Mouse (Mus musculus): ENCODE results near the gene Cdyl2. TPM values are rescaled to one million over a fixed set of nuclear protein-coding genes. Genes with fewer than 3 reads are reported as not detected.

Cdyl2 gene
- polyA plus RNA-seq, 1 experiment from 2014 or later: 10.2 TPM

DNA sequence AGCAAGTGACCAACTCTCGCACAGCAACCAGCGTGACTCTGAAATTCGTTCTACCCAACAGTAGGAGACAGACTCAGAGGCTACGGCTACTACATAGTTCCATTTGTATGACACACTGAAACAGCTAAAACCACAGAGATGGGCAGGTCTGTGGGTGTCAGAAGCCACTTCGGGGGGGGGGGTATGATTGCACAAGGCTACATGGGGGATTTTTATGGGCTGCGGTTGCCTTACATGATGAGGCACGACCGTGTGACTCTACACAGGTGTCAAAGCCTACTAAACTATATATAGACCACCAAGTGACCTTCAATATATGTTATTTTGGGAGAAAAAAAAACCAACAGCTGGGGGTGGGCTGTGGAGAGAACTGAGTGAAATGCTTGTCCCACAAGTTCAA lies 96.8 kb downstream of the Cdyl2 start:
- Histone ChIP-seq H3K4me1 (ENCODE audit: control insufficient read depth, insufficient read depth, low read length) (no peaks in the 10 kb centered on the region), H3K4me2 (ENCODE audit: low read depth) (no peak overlapping the region), H3K27ac (ENCODE audit: low read depth, low read length) (no peak overlapping the region), H3K9me3 (ENCODE audit: control insufficient read depth, low read length) (no peaks in the 10 kb centered on the region), H3K27me3 (ENCODE audit: control insufficient read depth, insufficient read depth, low read length) (no peaks in the 10 kb centered on the region), H3K36me3 (ENCODE audit: control insufficient read depth, insufficient read depth, low read length) (no peaks in the 10 kb centered on the region), H3K4me3 (ENCODE audit: low read depth, low read length) (no peak overlapping the region), H3K9ac (ENCODE audit: low read length) (no peak overlapping the region)
- 89% methylated on average over 8 of the region's 8 CpGs for WGBS
- no peak for DNase-seq (ENCODE audit: low spot score)
- no peak for ATAC-seq (ENCODE audit: insufficient read depth, low FRiP score, low TSS enrichment)

DNA sequence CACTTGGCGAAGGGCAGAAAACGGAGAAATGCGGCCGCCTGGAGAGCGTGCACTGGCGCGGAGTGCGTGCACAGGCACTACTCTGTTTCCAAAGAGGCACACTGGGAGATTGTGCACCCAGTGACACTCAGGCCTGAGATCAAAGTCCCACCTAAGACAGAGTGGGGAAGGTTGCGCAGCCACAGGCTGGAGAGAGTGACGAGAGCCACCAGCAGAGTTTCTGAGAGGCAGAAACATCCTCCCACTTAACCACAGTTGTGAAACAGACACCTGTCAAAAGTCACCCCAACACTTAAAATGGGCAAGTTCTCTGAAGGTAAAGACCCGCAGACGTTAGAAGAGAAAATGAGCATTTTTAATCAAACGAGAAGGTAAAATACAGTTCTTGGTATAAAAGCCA lies 97.5 kb downstream of the Cdyl2 start:
- no peaks in the 10 kb centered on the region for H3K9me3 ChIP-seq (ENCODE audit: control insufficient read depth, low read length)
- H3K4me3 ChIP-seq (ENCODE audit: low read depth, low read length): no peak overlapping the region
- H3K27ac ChIP-seq (ENCODE audit: low read depth, low read length): no peak overlapping the region
- no peaks in the 10 kb centered on the region for H3K27me3 ChIP-seq (ENCODE audit: control insufficient read depth, insufficient read depth, low read length)
- H3K4me1 ChIP-seq (ENCODE audit: control insufficient read depth, insufficient read depth, low read length): no peaks in the 10 kb centered on the region
- DNase-seq (ENCODE audit: low spot score): no peak
- no peak overlapping the region for H3K4me2 ChIP-seq (ENCODE audit: low read depth)
- H3K9ac ChIP-seq (ENCODE audit: low read length): no peak overlapping the region
- WGBS: 92% methylated on average over 13 of the region's 13 CpGs
- no peak for ATAC-seq (ENCODE audit: insufficient read depth, low FRiP score, low TSS enrichment)
- H3K36me3 ChIP-seq (ENCODE audit: control insufficient read depth, insufficient read depth, low read length): no peaks in the 10 kb centered on the region

DNA sequence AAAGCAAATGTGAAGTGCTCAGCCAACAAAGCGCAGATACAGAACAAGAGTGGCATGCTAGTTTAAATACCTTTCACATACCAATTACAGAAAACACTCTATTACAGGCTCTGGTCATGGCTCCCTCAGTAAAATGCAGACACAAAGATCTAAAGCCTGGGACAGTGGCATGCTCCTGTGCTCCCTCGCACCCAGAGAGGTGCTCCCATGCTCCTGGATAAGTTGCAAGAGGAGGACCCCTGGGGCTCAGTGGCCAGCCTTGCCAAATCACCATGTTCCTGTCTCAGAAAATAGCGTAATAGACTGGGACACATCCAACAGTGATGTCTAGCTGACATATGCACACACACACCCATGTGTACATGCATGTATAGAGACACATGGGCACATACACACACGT lies 98.4 kb downstream of the Cdyl2 start:
- 86% methylated on average over 4 of the region's 4 CpGs for WGBS
- no peak for ATAC-seq (ENCODE audit: insufficient read depth, low FRiP score, low TSS enrichment)
- H3K4me2 ChIP-seq (ENCODE audit: low read depth): no peak overlapping the region
- no peaks in the 10 kb centered on the region for H3K27me3 ChIP-seq (ENCODE audit: control insufficient read depth, insufficient read depth, low read length)
- no peak for DNase-seq (ENCODE audit: low spot score)
- H3K36me3 ChIP-seq (ENCODE audit: control insufficient read depth, insufficient read depth, low read length): no peaks in the 10 kb centered on the region
- no peak overlapping the region for H3K9ac ChIP-seq (ENCODE audit: low read length)
- H3K4me3 ChIP-seq (ENCODE audit: low read depth, low read length): no peak overlapping the region
- H3K27ac ChIP-seq (ENCODE audit: low read depth, low read length): no peak overlapping the region
- no peaks in the 10 kb centered on the region for H3K9me3 ChIP-seq (ENCODE audit: control insufficient read depth, low read length)
- no peaks in the 10 kb centered on the region for H3K4me1 ChIP-seq (ENCODE audit: control insufficient read depth, insufficient read depth, low read length)

DNA sequence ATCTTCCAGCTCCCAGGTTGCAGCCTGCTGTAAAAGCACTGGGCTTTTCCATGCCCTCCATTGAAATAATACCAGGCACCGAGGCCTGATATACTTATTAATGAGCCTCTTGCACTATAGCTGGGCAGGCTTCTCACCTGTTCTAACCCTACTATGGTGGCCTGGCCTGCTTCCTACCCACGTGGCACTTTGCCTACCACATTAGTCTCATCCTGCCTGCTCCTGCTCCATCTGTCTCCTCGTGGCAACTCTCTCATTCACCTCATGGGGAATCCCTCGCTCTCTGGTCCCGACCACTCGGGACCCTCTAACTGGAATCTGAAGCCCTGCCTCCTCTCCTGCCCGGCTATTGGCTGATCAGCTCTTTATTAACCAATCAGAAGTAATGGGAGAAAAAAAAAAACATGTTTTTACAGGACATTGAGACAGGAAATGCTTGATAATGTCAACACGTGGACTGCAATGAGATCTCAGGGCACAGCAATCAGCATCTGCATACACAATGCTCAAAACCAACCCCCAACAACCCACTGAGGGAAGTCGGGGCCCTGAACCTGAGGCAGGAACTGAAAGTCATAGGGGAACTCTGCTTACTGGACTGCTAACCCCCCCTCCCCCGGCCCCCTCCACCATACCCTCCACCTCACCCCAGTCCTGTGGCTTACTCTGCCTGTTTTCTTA lies 99.2 kb downstream of the Cdyl2 start:
- no peak overlapping the region for H3K4me2 ChIP-seq (ENCODE audit: low read depth)
- DNase-seq (ENCODE audit: low spot score): no peak
- no peaks in the 10 kb centered on the region for H3K9me3 ChIP-seq (ENCODE audit: control insufficient read depth, low read length)
- ATAC-seq (ENCODE audit: insufficient read depth, low FRiP score, low TSS enrichment): no peak
- WGBS: 70% methylated on average over 10 of the region's 10 CpGs
- H3K36me3 ChIP-seq (ENCODE audit: control insufficient read depth, insufficient read depth, low read length): no peaks in the 10 kb centered on the region
- no peak overlapping the region for H3K4me3 ChIP-seq (ENCODE audit: low read depth, low read length)
- H3K27me3 ChIP-seq (ENCODE audit: control insufficient read depth, insufficient read depth, low read length): no peaks in the 10 kb centered on the region
- H3K27ac ChIP-seq (ENCODE audit: low read depth, low read length): no peak overlapping the region
- H3K4me1 ChIP-seq (ENCODE audit: control insufficient read depth, insufficient read depth, low read length): no peaks in the 10 kb centered on the region
- no peak overlapping the region for H3K9ac ChIP-seq (ENCODE audit: low read length)

DNA sequence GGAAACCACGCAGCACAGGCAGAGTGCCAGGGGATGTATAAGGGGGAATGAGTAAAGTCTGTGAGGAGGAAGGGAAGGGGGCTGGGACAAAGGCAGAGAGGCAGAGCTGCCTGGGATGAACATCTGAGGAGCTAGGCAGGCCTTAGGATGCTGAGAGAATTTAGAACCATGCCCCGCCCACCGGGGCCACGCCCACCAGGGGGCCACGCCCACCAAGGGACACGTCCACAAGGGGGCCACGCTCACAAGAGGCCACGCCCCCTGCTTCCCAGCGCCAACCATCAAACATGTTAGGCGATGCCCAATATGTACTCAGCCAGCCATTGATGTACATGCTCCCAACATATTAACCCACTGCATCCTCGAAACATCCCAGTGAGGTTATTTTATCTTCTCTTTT lies 102.7 kb downstream of the Cdyl2 start:
- Histone ChIP-seq H3K4me2 (ENCODE audit: low read depth) (no peak overlapping the region), H3K4me1 (ENCODE audit: control insufficient read depth, insufficient read depth, low read length) (no peaks in the 10 kb centered on the region), H3K36me3 (ENCODE audit: control insufficient read depth, insufficient read depth, low read length) (no peaks in the 10 kb centered on the region), H3K9me3 (ENCODE audit: control insufficient read depth, low read length) (no peaks in the 10 kb centered on the region), H3K27ac (ENCODE audit: low read depth, low read length) (no peak overlapping the region), H3K27me3 (ENCODE audit: control insufficient read depth, insufficient read depth, low read length) (no peaks in the 10 kb centered on the region), H3K9ac (ENCODE audit: low read length) (no peak overlapping the region), H3K4me3 (ENCODE audit: low read depth, low read length) (no peak overlapping the region)
- ATAC-seq (ENCODE audit: insufficient read depth, low FRiP score, low TSS enrichment): no peak
- WGBS: 41% methylated on average over 11 of the region's 11 CpGs
- DNase-seq (ENCODE audit: low spot score): no peak

DNA sequence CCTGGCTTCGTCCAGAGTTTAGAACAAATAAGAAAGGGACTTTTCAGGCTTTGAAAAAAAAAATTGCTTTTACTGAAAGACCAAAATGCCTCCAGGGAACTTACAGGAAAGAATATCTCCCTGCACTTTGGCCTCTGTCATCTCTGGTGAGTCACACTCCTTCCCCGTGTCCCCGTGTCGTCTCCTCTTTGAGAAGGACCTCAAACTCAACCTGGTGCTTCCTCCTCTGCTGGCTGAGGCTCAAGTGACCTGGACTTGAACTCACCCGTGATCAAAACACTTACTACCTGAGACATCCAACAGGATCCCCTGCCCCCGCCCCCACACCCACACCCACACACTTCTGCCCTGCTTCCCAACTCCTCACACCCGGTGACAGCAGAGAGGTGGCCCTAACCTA lies 103.8 kb downstream of the Cdyl2 start:
- WGBS: 79% methylated on average over 7 of the region's 7 CpGs
- H3K27ac ChIP-seq (ENCODE audit: low read depth, low read length): no peak overlapping the region
- DNase-seq (ENCODE audit: low spot score): no peak
- H3K36me3 ChIP-seq (ENCODE audit: control insufficient read depth, insufficient read depth, low read length): no peaks in the 10 kb centered on the region
- no peaks in the 10 kb centered on the region for H3K9me3 ChIP-seq (ENCODE audit: control insufficient read depth, low read length)
- no peak for ATAC-seq (ENCODE audit: insufficient read depth, low FRiP score, low TSS enrichment)
- H3K27me3 ChIP-seq (ENCODE audit: control insufficient read depth, insufficient read depth, low read length): no peaks in the 10 kb centered on the region
- no peaks in the 10 kb centered on the region for H3K4me1 ChIP-seq (ENCODE audit: control insufficient read depth, insufficient read depth, low read length)
- H3K4me2 ChIP-seq (ENCODE audit: low read depth): no peak overlapping the region
- H3K4me3 ChIP-seq (ENCODE audit: low read depth, low read length): no peak overlapping the region
- no peak overlapping the region for H3K9ac ChIP-seq (ENCODE audit: low read length)

DNA sequence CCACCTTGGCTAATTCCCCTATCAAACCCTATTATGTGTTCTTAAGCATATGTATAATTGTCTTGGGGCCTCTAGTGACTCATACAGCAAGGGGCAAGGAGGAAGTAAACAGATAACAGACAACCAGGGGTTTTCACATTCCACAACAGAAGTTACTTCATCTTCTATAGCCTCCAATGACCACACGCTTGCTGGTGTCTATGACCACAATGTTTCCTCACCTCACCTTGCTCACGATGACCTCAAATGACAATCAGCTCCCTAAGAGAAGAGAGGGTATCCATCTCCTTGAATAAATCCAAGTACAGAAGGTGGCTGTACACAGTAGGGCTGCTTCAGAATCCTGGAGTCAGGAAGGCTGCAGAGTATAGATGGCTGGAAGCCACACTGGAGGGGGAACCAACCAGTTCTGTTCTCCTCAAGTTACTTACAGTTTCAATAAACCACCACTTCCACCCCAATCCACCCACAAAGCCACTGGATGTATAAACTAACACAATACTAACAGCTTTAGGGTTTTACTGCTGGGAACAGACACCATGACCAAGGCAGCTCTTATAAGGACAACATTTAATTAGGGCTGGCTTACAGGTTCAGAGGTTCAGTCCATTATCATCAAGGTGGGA lies 104.8 kb downstream of the Cdyl2 start:
- Histone ChIP-seq H3K36me3 (ENCODE audit: control insufficient read depth, insufficient read depth, low read length) (no peaks in the 10 kb centered on the region), H3K4me3 (ENCODE audit: low read depth, low read length) (no peak overlapping the region), H3K4me2 (ENCODE audit: low read depth) (no peak overlapping the region), H3K9me3 (ENCODE audit: control insufficient read depth, low read length) (no peaks in the 10 kb centered on the region), H3K27ac (ENCODE audit: low read depth, low read length) (no peak overlapping the region), H3K9ac (ENCODE audit: low read length) (no peak overlapping the region), H3K4me1 (ENCODE audit: control insufficient read depth, insufficient read depth, low read length) (no peaks in the 10 kb centered on the region), H3K27me3 (ENCODE audit: control insufficient read depth, insufficient read depth, low read length) (no peaks in the 10 kb centered on the region)
- no peak for DNase-seq (ENCODE audit: low spot score)
- 97% methylated on average over 2 of the region's 2 CpGs for WGBS
- ATAC-seq (ENCODE audit: insufficient read depth, low FRiP score, low TSS enrichment): no peak

DNA sequence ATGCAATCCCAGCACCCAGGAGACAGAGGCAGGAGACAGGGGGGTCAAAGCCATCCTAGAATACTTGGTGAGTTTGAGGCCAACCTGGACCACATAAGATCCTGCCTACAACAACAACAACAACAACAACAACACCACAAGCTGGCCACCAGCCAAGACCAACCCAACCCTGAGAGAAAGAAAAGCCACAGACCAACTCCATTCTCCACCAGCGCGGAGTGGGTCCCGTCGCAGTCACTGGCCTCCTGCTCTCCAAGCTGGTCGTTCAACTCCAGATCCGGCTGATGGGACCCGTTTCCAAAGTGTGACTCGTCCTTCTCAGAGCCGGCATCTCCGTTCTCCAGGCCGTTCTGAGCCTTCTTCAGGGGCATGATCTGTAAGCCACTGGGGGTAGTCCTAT lies 109.2 kb downstream of the Cdyl2 start:
- Histone ChIP-seq H3K27ac (ENCODE audit: low read depth, low read length) (no peak overlapping the region), H3K9ac (ENCODE audit: low read length) (no peak overlapping the region), H3K4me1 (ENCODE audit: control insufficient read depth, insufficient read depth, low read length) (no peaks in the 10 kb centered on the region), H3K4me2 (ENCODE audit: low read depth) (no peak overlapping the region), H3K36me3 (ENCODE audit: control insufficient read depth, insufficient read depth, low read length) (no peaks in the 10 kb centered on the region), H3K4me3 (ENCODE audit: low read depth, low read length) (no peak overlapping the region), H3K27me3 (ENCODE audit: control insufficient read depth, insufficient read depth, low read length) (no peaks in the 10 kb centered on the region), H3K9me3 (ENCODE audit: control insufficient read depth, low read length) (no peaks in the 10 kb centered on the region)
- ATAC-seq (ENCODE audit: insufficient read depth, low FRiP score, low TSS enrichment): no peak
- WGBS: 97% methylated on average over 11 of the region's 11 CpGs
- no peak for DNase-seq (ENCODE audit: low spot score)

DNA sequence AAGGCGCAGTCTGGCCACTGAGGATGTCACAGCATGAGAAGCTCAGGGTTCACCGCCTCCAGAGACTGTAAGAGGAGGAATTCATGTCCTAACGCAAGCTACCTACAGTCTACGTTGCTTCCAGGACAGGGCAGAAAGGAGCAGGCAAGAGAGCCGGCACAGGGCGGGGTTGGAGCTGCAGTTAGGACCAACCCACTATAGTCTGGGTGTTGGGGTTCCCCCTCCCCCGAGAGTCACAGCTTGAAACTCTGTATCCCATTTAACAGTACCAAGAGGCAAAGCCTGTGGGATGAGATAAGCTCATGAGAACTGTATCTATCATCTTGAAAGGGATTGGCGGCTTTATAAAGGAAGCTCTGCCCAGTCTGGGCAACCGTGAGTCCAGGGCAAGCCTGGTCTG lies 110.5 kb downstream of the Cdyl2 start:
- WGBS: 85% methylated on average over 9 of the region's 9 CpGs
- Histone ChIP-seq H3K4me1 (ENCODE audit: control insufficient read depth, insufficient read depth, low read length) (no peaks in the 10 kb centered on the region), H3K27me3 (ENCODE audit: control insufficient read depth, insufficient read depth, low read length) (no peaks in the 10 kb centered on the region), H3K36me3 (ENCODE audit: control insufficient read depth, insufficient read depth, low read length) (no peaks in the 10 kb centered on the region), H3K4me3 (ENCODE audit: low read depth, low read length) (no peak overlapping the region), H3K9ac (ENCODE audit: low read length) (no peak overlapping the region), H3K27ac (ENCODE audit: low read depth, low read length) (no peak overlapping the region), H3K9me3 (ENCODE audit: control insufficient read depth, low read length) (no peaks in the 10 kb centered on the region), H3K4me2 (ENCODE audit: low read depth) (no peak overlapping the region)
- DNase-seq (ENCODE audit: low spot score): no peak
- ATAC-seq (ENCODE audit: insufficient read depth, low FRiP score, low TSS enrichment): no peak

Measured in neural tube, embryonic 11.5 days (tissue).